Mouse (Mus musculus): ENCODE data around the gene Copz2.
"Not testable (repeated sequence)": the region's sequence is repeated elsewhere in the genome, so short reads cannot be mapped to it uniquely, and the experiment has no call there.

The Copz2 gene

GRCm38 (mm10) chr11:96849681-96850467 is at the start of gene Copz2:
Gene Copz2, plus strand, starts transcription at chr11:96849870.
- DNase-seq (ENCODE audit: extremely low spot score, low spot score) = peak; percentile 76

- no peak for DNase-seq (ENCODE audit: extremely low spot score, low spot score)
Measured at GRCm38 (mm10) chr11:96805606-96806005, 44.1 kb upstream of the Copz2 start.

- DNase-seq (ENCODE audit: extremely low spot score, low spot score) = no peak
Measured at GRCm38 (mm10) chr11:96808066-96808465, 41.6 kb upstream of the Copz2 start.

GRCm38 (mm10) chr11:96809562-96810235 is 40.0 kb upstream of the Copz2 start:
- DNase-seq (ENCODE audit: extremely low spot score, low spot score) = no peak

- not testable (repeated sequence) for DNase-seq (ENCODE audit: extremely low spot score, low spot score)
Measured at GRCm38 (mm10) chr11:96811188-96811587, 38.5 kb upstream of the Copz2 start.

- no peak for DNase-seq (ENCODE audit: extremely low spot score, low spot score)
Measured at GRCm38 (mm10) chr11:96813455-96813854, 36.2 kb upstream of the Copz2 start.

- DNase-seq (ENCODE audit: extremely low spot score, low spot score) = no peak
Measured at GRCm38 (mm10) chr11:96813920-96814319, 35.8 kb upstream of the Copz2 start.

GRCm38 (mm10) chr11:96814443-96814842 is 35.2 kb upstream of the Copz2 start:
- no peak for DNase-seq (ENCODE audit: extremely low spot score, low spot score)

GRCm38 (mm10) chr11:96815895-96816294 is 33.8 kb upstream of the Copz2 start:
- no peak for DNase-seq (ENCODE audit: extremely low spot score, low spot score)

GRCm38 (mm10) chr11:96816494-96816893 is 33.2 kb upstream of the Copz2 start:
- no peak for DNase-seq (ENCODE audit: extremely low spot score, low spot score)

GRCm38 (mm10) chr11:96816979-96817378 is 32.7 kb upstream of the Copz2 start:
- DNase-seq (ENCODE audit: extremely low spot score, low spot score) = no peak

GRCm38 (mm10) chr11:96818128-96818710 is 31.5 kb upstream of the Copz2 start:
- no peak for DNase-seq (ENCODE audit: extremely low spot score, low spot score)

- no peak for DNase-seq (ENCODE audit: extremely low spot score, low spot score)
Measured at GRCm38 (mm10) chr11:96821956-96822355, 27.7 kb upstream of the Copz2 start.

- DNase-seq (ENCODE audit: extremely low spot score, low spot score) = no peak
Measured at GRCm38 (mm10) chr11:96822675-96823470, 26.8 kb upstream of the Copz2 start.

GRCm38 (mm10) chr11:96823471-96823837 is 26.2 kb upstream of the Copz2 start:
- no peak for DNase-seq (ENCODE audit: extremely low spot score, low spot score)

- DNase-seq (ENCODE audit: extremely low spot score, low spot score) = peak; percentile 91
Measured at GRCm38 (mm10) chr11:96823880-96824782, 25.5 kb upstream of the Copz2 start.

- DNase-seq (ENCODE audit: extremely low spot score, low spot score) = no peak
Measured at GRCm38 (mm10) chr11:96824783-96825495, 24.7 kb upstream of the Copz2 start.

- DNase-seq (ENCODE audit: extremely low spot score, low spot score) = no peak
Measured at GRCm38 (mm10) chr11:96826481-96826880, 23.2 kb upstream of the Copz2 start.

GRCm38 (mm10) chr11:96827062-96827581 is 22.5 kb upstream of the Copz2 start:
- DNase-seq (ENCODE audit: extremely low spot score, low spot score) = no peak

- no peak for DNase-seq (ENCODE audit: extremely low spot score, low spot score)
Measured at GRCm38 (mm10) chr11:96827917-96828316, 21.8 kb upstream of the Copz2 start.

Measured in neural tube, embryonic 10.5 days (tissue).